Mouse (Mus musculus) G1E (cell line): ENCODE data around the gene Gm15557. TPM values are rescaled to one million over a fixed set of nuclear protein-coding genes. Genes with fewer than 3 reads are reported as not detected.

Experiments
- ATAC-seq: 2 replicates; pipeline ENCODE4 v1.8.0; 2016; ENCODE audit warnings: mild to moderate bottlenecking; ENCODE audit not compliant: insufficient number of reproducible peaks, poor library complexity, low FRiP score, severe bottlenecking; ENCODE audit errors: extremely low read depth
- DNase-seq: peaks from one replicate; pipeline ENCODE4 v3.0.0; 2012; ENCODE audit warnings: low spot score
- H3K27me3 ChIP-seq: 2 replicates; pipeline ENCODE4 v1.6.1; 2012; ENCODE audit warnings: mild to moderate bottlenecking, low read length, inconsistent platforms; ENCODE audit not compliant: insufficient read depth
- H3K36me3 ChIP-seq: replicated peaks from 2 replicates; pipeline ENCODE3; 2012; ENCODE audit warnings: mild to moderate bottlenecking, inconsistent platforms
- H3K4me1 ChIP-seq: 2 replicates; pipeline ENCODE4 v1.6.1; 2012; ENCODE audit warnings: low read depth, low read length, inconsistent platforms, mixed read lengths; ENCODE audit not compliant: insufficient read depth
- H3K4me3 ChIP-seq: 2 replicates; pipeline ENCODE4 v1.5.1; 2012; ENCODE audit warnings: low read depth, mild to moderate bottlenecking, inconsistent platforms, low read length, moderate library complexity, mixed read lengths
- H3K9me3 ChIP-seq: replicated peaks from 2 replicates; pipeline ENCODE4 v1.6.1; 2012; ENCODE audit warnings: inconsistent platforms
- CTCF ChIP-seq: IDR thresholded peaks from 2 replicates; pipeline ENCODE4 v1.5.1; 2012; ENCODE audit warnings: low read depth, low read length, inconsistent platforms, mixed read lengths
- GATA1 ChIP-seq: IDR thresholded peaks from 2 replicates; pipeline ENCODE4 v1.6.1; 2012; ENCODE audit warnings: borderline replicate concordance, low read length, inconsistent platforms, mixed read lengths
- GATA2 ChIP-seq: IDR thresholded peaks from 2 replicates; pipeline ENCODE4 v1.6.1; 2012; ENCODE audit warnings: low read depth, low read length, inconsistent platforms, borderline replicate concordance
- POLR2AphosphoS5 ChIP-seq: IDR thresholded peaks from 2 replicates; pipeline ENCODE4 v1.6.1; 2012; ENCODE audit warnings: low read depth, low read length, inconsistent platforms; ENCODE audit not compliant: insufficient replicate concordance
- TAL1 ChIP-seq: conservative IDR thresholded peaks from 2 replicates; pipeline ENCODE4 v1.6.1; 2012; ENCODE audit warnings: low read depth, low read length, inconsistent platforms, mixed read lengths
- polyA plus RNA-seq: library from polyadenylated mRNA; stranded (reverse); fragments of >175 nt; gene quantifications from 2 replicates; pipeline ENCODE4 v1.2.3, GENCODE M21; 2012
- total RNA-seq, 2 experiments: library from RNA; stranded (forward) in 1 of 2; stranded (reverse) in 1 of 2; fragments of 200-1000 nt in 1 of 2; fragments of >200 nt in 1 of 2; fragmentation: Nextera tagmentation in 1 of 2; gene quantifications; 2 replicates each; pipeline ENCODE4 v1.2.3; 2014 to 2017

Gene Gm15557
- total and polyA plus RNA-seq, 3 experiments: 0.05 to 0.60 (median 0.11) TPM

GRCm38 (mm10) chr2:155943463-155943862 lies 2.9 kb downstream of the Gm15557 start:
- Histone ChIP-seq H3K4me1 (peaks cover 28% of the 10 kb centered on the region), H3K9me3 (no peaks in the 10 kb centered on the region), H3K4me3 (no peak overlapping the region), H3K36me3 (no peaks in the 10 kb centered on the region), H3K27me3 (peaks cover 28% of the 10 kb centered on the region; the same call in 1 of the 2 replicates)
- TF ChIP-seq POLR2AphosphoS5 (no peak), TAL1 (no peak), GATA2 (no peak), CTCF (no peak), GATA1 (no peak)
- no peak for DNase-seq
- ATAC-seq: no peak

- ATAC-seq (no peak), DNase-seq (no peak)
- H3K4me1 ChIP-seq: peaks cover 29% of the 10 kb centered on the region
- TF ChIP-seq GATA2: no peak
- TF ChIP-seq POLR2AphosphoS5: no peak
- TF ChIP-seq TAL1: no peak
- no peak for TF ChIP-seq GATA1
- no peak for TF ChIP-seq CTCF
- peaks cover 25% of the 10 kb centered on the region; the same call in 1 of the 2 replicates for H3K27me3 ChIP-seq
- H3K36me3 ChIP-seq: no peaks in the 10 kb centered on the region
- no peaks in the 10 kb centered on the region for H3K9me3 ChIP-seq
- no peak overlapping the region for H3K4me3 ChIP-seq
Observed at GRCm38 (mm10) chr2:155944685-155945084, 4.2 kb downstream of the Gm15557 start.

GRCm38 (mm10) chr2:155945124-155945523 lies 4.6 kb downstream of the Gm15557 start, which contains the start of gene Gdf5:
TSS of gene Gdf5 (minus strand) at chr2:155945367.
- H3K4me3 ChIP-seq: no peak within 1 kb of the TSS
- H3K27me3 ChIP-seq: peaks cover 25% of the 10 kb centered on the region; the same call in 1 of the 2 replicates
- TF ChIP-seq TAL1: no peak
- TF ChIP-seq POLR2AphosphoS5: no peak
- TF ChIP-seq GATA1: no peak
- no peak for TF ChIP-seq CTCF
- TF ChIP-seq GATA2: no peak
- H3K9me3 ChIP-seq: no peaks in the 10 kb centered on the region
- H3K36me3 ChIP-seq: no peaks in the 10 kb centered on the region
- peaks cover 29% of the 10 kb centered on the region for H3K4me1 ChIP-seq
- no peak for DNase-seq
- ATAC-seq: no peak

GRCm38 (mm10) chr2:155945580-155945979 lies 5.1 kb downstream of the Gm15557 start:
- no peak for TF ChIP-seq GATA2
- no peak for TF ChIP-seq POLR2AphosphoS5
- no peak for TF ChIP-seq TAL1
- no peak for TF ChIP-seq CTCF
- no peak overlapping the region for H3K4me3 ChIP-seq
- peaks cover 25% of the 10 kb centered on the region; the same call in 1 of the 2 replicates for H3K27me3 ChIP-seq
- ATAC-seq (no peak), DNase-seq (no peak)
- H3K9me3 ChIP-seq: no peaks in the 10 kb centered on the region
- H3K36me3 ChIP-seq: no peaks in the 10 kb centered on the region
- peaks cover 29% of the 10 kb centered on the region for H3K4me1 ChIP-seq

- peaks cover 25% of the 10 kb centered on the region; the same call in 1 of the 2 replicates for H3K27me3 ChIP-seq
- TF ChIP-seq GATA1 (no peak), CTCF (peak; percentile 62), TAL1 (no peak), GATA2 (no peak)
- H3K4me3 ChIP-seq: no peak overlapping the region
- H3K4me1 ChIP-seq: peaks cover 29% of the 10 kb centered on the region
- H3K9me3 ChIP-seq: no peaks in the 10 kb centered on the region
- ATAC-seq (no peak), DNase-seq (peak; percentile 64)
- H3K36me3 ChIP-seq: no peaks in the 10 kb centered on the region
Observed at GRCm38 (mm10) chr2:155946069-155946468, 5.5 kb downstream of the Gm15557 start.

GRCm38 (mm10) chr2:155946499-155946898 lies 6.0 kb downstream of the Gm15557 start:
- DNase-seq (no peak), ATAC-seq (no peak)
- peaks cover 29% of the 10 kb centered on the region for H3K4me1 ChIP-seq
- no peaks in the 10 kb centered on the region for H3K36me3 ChIP-seq
- H3K9me3 ChIP-seq: no peaks in the 10 kb centered on the region
- peaks cover 23% of the 10 kb centered on the region; the same call in 1 of the 2 replicates for H3K27me3 ChIP-seq
- TF ChIP-seq TAL1 (no peak), POLR2AphosphoS5 (no peak), GATA2 (no peak), CTCF (no peak; the same call in 1 of the 2 replicates), GATA1 (no peak)
- H3K4me3 ChIP-seq: no peak overlapping the region

GRCm38 (mm10) chr2:155947390-155948002 lies 7.0 kb downstream of the Gm15557 start:
- ATAC-seq: peak; percentile 49
- no peak overlapping the region for H3K4me3 ChIP-seq
- peak; percentile 45 for DNase-seq
- TF ChIP-seq CTCF: no peak
- 0 out of 2 replicates have a peak, but pooled peaks have one; percentile 14 for TF ChIP-seq TAL1
- TF ChIP-seq POLR2AphosphoS5: no peak
- H3K9me3 ChIP-seq: no peaks in the 10 kb centered on the region
- H3K27me3 ChIP-seq: peaks cover 18% of the 10 kb centered on the region; the same call in 1 of the 2 replicates
- no peaks in the 10 kb centered on the region for H3K36me3 ChIP-seq
- peaks cover 31% of the 10 kb centered on the region for H3K4me1 ChIP-seq
